ENCODE assay signal across 9 mouse cellular contexts in genomic region chr4:154026441-154026761, GRCm38 (mm10). TPM values are rescaled to one million over a fixed set of nuclear protein-coding genes. Genes with fewer than 3 reads are reported as not detected.
DNase-seq lines count a peak whose midpoint lies in the region; ATAC-seq and TF ChIP-seq lines count a peak whose summit lies in the region.
"Had no signal": no experiment of that assay in that cellular context is flagged by ENCODE, and none has a peak within 500 bp of the region (broad histone marks: within the 10 kb centered on the region; RNA-seq: fewer than 3 reads in every experiment).

No protein-coding gene starts in this region.

- TF ChIP-seq CTCF in MEL (IDR thresholded peaks at IDR 0.05 in 2 of 3, conservative IDR thresholded peaks at IDR 0.05 in 1 of 3; ENCODE audit: control insufficient read depth in 1 of 3, insufficient read depth in 1 of 3, low read depth in 2 of 3, low read length in 3 of 3, poor library complexity in 1 of 3, severe bottlenecking in 1 of 3) = no peak

- intact Hi-C loops in heart, postnatal 10 days (cut with DNase I) = no loop called here

- no peak for TF ChIP-seq RAD21 in MEL (IDR thresholded peaks at IDR 0.05; ENCODE audit: low read depth, low read length)

- peaks cover 31 to 40% of the 10 kb centered on the region in 2 experiments for H3K4me1 ChIP-seq in heart, embryonic 14.5 days (ENCODE audit: control insufficient read depth in 2 of 2, insufficient read depth in 2 of 2, low read length in 2 of 2)
- peaks cover 0 to 13% of the 10 kb centered on the region in 2 experiments; a peak in 3 of 4 replicates for H3K4me1 ChIP-seq in MEL (ENCODE audit: control insufficient read depth in 1 of 2, insufficient read depth in 2 of 2, low read length in 2 of 2)
- peaks cover 31% of the 10 kb centered on the region for H3K4me1 ChIP-seq in hindbrain, embryonic 12.5 days
- peaks cover 14% of the 10 kb centered on the region for H3K4me1 ChIP-seq in midbrain, embryonic 11.5 days (ENCODE audit: control insufficient read depth, insufficient read depth, low read length)

- DNase-seq in heart, postnatal 10 days = no peak
- no peak for DNase-seq in MEL (ENCODE audit: low read depth, low spot score)
- DNase-seq in midbrain, embryonic 11.5 days (ENCODE audit: low spot score, missing footprints) = no peak
- DNase-seq in adrenal gland, postnatal 10 days = no peak
- no peak for DNase-seq in cerebellum, adult 9-11 months

- WGBS in heart, embryonic 14.5 days = 30% methylated on average over 2 of the region's 2 CpGs
- 48% methylated on average over 2 of the region's 2 CpGs for WGBS in hindbrain, embryonic 12.5 days
- WGBS in midbrain, embryonic 11.5 days = 26% methylated on average over 2 of the region's 2 CpGs

- no peak for TF ChIP-seq POLR2A in MEL (IDR thresholded peaks at IDR 0.05; ENCODE audit: control insufficient read depth in 1 of 2, insufficient read depth in 1 of 2, low read depth in 1 of 2, low read length in 2 of 2, poor library complexity in 1 of 2)

- peak overlapping the region; percentile 68 for H3K9ac ChIP-seq in heart, embryonic 14.5 days (ENCODE audit: low read length)
- peak overlapping the region; percentile 77 for H3K9ac ChIP-seq in MEL (ENCODE audit: control insufficient read depth, low read depth, low read length, poor library complexity, severe bottlenecking)
- no peak overlapping the region for H3K9ac ChIP-seq in hindbrain, embryonic 12.5 days
- H3K9ac ChIP-seq in midbrain, embryonic 11.5 days (ENCODE audit: low read length) = peak overlapping the region; percentile 54

- ATAC-seq in heart, embryonic 14.5 days (ENCODE audit: insufficient number of reproducible peaks, insufficient read depth, low FRiP score, low read depth) = no peak
- ATAC-seq in hindbrain, embryonic 12.5 days (ENCODE audit: low FRiP score) = no peak
- no peak for ATAC-seq in midbrain, embryonic 11.5 days (ENCODE audit: low FRiP score)
- ATAC-seq in monocyte, adult 5-6 weeks (replicated peaks; ENCODE audit: insufficient number of reproducible peaks, low FRiP score, low TSS enrichment, poor library complexity, severe bottlenecking) = no peak
- ATAC-seq: CD4-positive, CD25-positive, alpha-beta regulatory T cell, adult 4 months had no signal

- H3K4me2 ChIP-seq in heart, embryonic 14.5 days (ENCODE audit: low read length) = peak overlapping the region; percentile 76
- peak overlapping the region; percentile 52 for H3K4me2 ChIP-seq in hindbrain, embryonic 12.5 days (replicated peaks)
- peak overlapping the region; percentile 51 for H3K4me2 ChIP-seq in midbrain, embryonic 11.5 days

- H3K4me3 ChIP-seq in heart, embryonic 14.5 days (ENCODE audit: control insufficient read depth in 1 of 2, insufficient read depth in 1 of 2, low read depth in 1 of 2, low read length in 2 of 2) = peak overlapping the region; percentile 51 to 60; a peak in 3 of 4 replicates
- peak overlapping the region; percentile 60 to 79 for H3K4me3 ChIP-seq in MEL (ENCODE audit: control insufficient read depth in 1 of 2, insufficient read depth in 1 of 2, low read depth in 2 of 2, low read length in 2 of 2)
- H3K4me3 ChIP-seq in hindbrain, embryonic 12.5 days = peak overlapping the region; percentile 26
- H3K4me3 ChIP-seq in midbrain, embryonic 11.5 days (ENCODE audit: low read depth, low read length) = peak overlapping the region; percentile 30; the same call in 1 of the 2 replicates

- peaks cover 13% of the 10 kb centered on the region for H3K36me3 ChIP-seq in heart, embryonic 14.5 days (ENCODE audit: control insufficient read depth, insufficient read depth, low read length)
- peaks cover 0 to 11% of the 10 kb centered on the region in 2 experiments; a peak in 3 of 4 replicates for H3K36me3 ChIP-seq in MEL (ENCODE audit: control insufficient read depth in 1 of 2, insufficient read depth in 2 of 2, low read length in 2 of 2)
- H3K36me3 ChIP-seq in hindbrain, embryonic 12.5 days = peaks cover 10% of the 10 kb centered on the region
- H3K36me3 ChIP-seq in midbrain, embryonic 11.5 days (ENCODE audit: control insufficient read depth, insufficient read depth, low read length) = peaks cover 2% of the 10 kb centered on the region; the same call in 1 of the 2 replicates

- H3K9me3 ChIP-seq in heart, embryonic 14.5 days (ENCODE audit: control insufficient read depth, low read length) = no peaks in the 10 kb centered on the region
- no peaks in the 10 kb centered on the region for H3K9me3 ChIP-seq in MEL (replicated peaks; ENCODE audit: insufficient read depth, low read length)
- H3K9me3 ChIP-seq in hindbrain, embryonic 12.5 days (replicated peaks) = no peaks in the 10 kb centered on the region
- no peaks in the 10 kb centered on the region for H3K9me3 ChIP-seq in midbrain, embryonic 11.5 days (ENCODE audit: control insufficient read depth, low read length)

- H3K27me3 ChIP-seq in heart, embryonic 14.5 days (ENCODE audit: control insufficient read depth, insufficient read depth, low read length) = peaks cover 4% of the 10 kb centered on the region; the same call in 1 of the 2 replicates
- H3K27me3 ChIP-seq in MEL (ENCODE audit: control insufficient read depth in 1 of 2, insufficient read depth in 2 of 2, low read length in 2 of 2) = no peaks in the 10 kb centered on the region
- peaks cover 38% of the 10 kb centered on the region for H3K27me3 ChIP-seq in hindbrain, embryonic 12.5 days
- H3K27me3 ChIP-seq in midbrain, embryonic 11.5 days (ENCODE audit: control insufficient read depth, insufficient read depth, low read length) = peaks cover 2% of the 10 kb centered on the region; the same call in 1 of the 2 replicates

- no peak overlapping the region for H3K27ac ChIP-seq in heart, embryonic 14.5 days (replicated peaks in 1 of 2; ENCODE audit: control insufficient read depth in 1 of 2, insufficient read depth in 1 of 2, low read depth in 2 of 2, low read length in 2 of 2)
- peak overlapping the region; percentile 37 for H3K27ac ChIP-seq in MEL (ENCODE audit: control insufficient read depth, low read depth, low read length)
- H3K27ac ChIP-seq in hindbrain, embryonic 12.5 days = no peak overlapping the region
- no peak overlapping the region for H3K27ac ChIP-seq in midbrain, embryonic 11.5 days (ENCODE audit: low read depth, low read length)

- TF ChIP-seq EP300 in MEL (IDR thresholded peaks at IDR 0.05; ENCODE audit: low read depth in 1 of 2, low read length in 2 of 2) = no peak

- peaks cover 16% of the 10 kb centered on the region for H3K79me2 ChIP-seq in MEL (ENCODE audit: control insufficient read depth, insufficient read depth, low read length, poor library complexity)

RNA-seq across cellular contexts. Expression of gene Smim1, which starts 0.4 kb away (rescaled TPM):
- 59.5 and 73.1 TPM in 2 replicates for polyA plus RNA-seq in heart, embryonic 14.5 days (2014; fragmentation: Nextera tagmentation; extraction: Ambion mirVana)
- 10 to 100 TPM in 1 of 2 experiments, 1 to 10 TPM in 1; 8.6 to 10.3 TPM for total RNA-seq in heart, postnatal 10 days (2021)
- total RNA-seq in MEL (2012; rRNA removed) = 122 and 188 TPM in 2 replicates
- polyA plus RNA-seq in MEL (2012; ENCODE audit: insufficient read depth in 1 of 2, insufficient read length in 2 of 2, low read depth in 1 of 2, low replicate concordance in 2 of 2, missing spikeins in 1 of 2) = 100 to 1,000 TPM; 118 to 219 TPM
- 5.9 and 6.0 TPM in 2 replicates for polyA plus RNA-seq in hindbrain, embryonic 12.5 days (2016; fragmentation: Nextera tagmentation; extraction: Ambion mirVana)
- polyA plus RNA-seq in midbrain, embryonic 11.5 days (2014; fragmentation: Nextera tagmentation; extraction: Ambion mirVana) = 9.5 and 10.9 TPM in 2 replicates
- 10 to 100 TPM; 28.6 to 32.6 TPM for total RNA-seq in adrenal gland, postnatal 10 days (2021)
- 0.10 to 1.1 TPM (median 0.49 TPM) in 3 replicates for total RNA-seq in monocyte, adult 5-6 weeks (2017)

RNA-seq across cellular contexts. Expression of gene Lrrc47, which starts 14.9 kb away (rescaled TPM):
- 8.6 and 11.6 TPM in 2 replicates for polyA plus RNA-seq in heart, embryonic 14.5 days (2014; fragmentation: Nextera tagmentation; extraction: Ambion mirVana)
- total RNA-seq in heart, postnatal 10 days (2021) = 10 to 100 TPM; 38.6 to 42.2 TPM
- total RNA-seq in MEL (2012; rRNA removed) = 48.0 and 54.3 TPM in 2 replicates
- polyA plus RNA-seq in MEL (2012; ENCODE audit: insufficient read depth in 1 of 2, insufficient read length in 2 of 2, low read depth in 1 of 2, low replicate concordance in 2 of 2, missing spikeins in 1 of 2) = 100 to 1,000 TPM in 1 of 2 experiments, not detected in 1; 117 TPM
- polyA plus RNA-seq in hindbrain, embryonic 12.5 days (2016; fragmentation: Nextera tagmentation; extraction: Ambion mirVana) = 36.4 and 38.1 TPM in 2 replicates
- 10.9 and 13.7 TPM in 2 replicates for polyA plus RNA-seq in midbrain, embryonic 11.5 days (2014; fragmentation: Nextera tagmentation; extraction: Ambion mirVana)
- 10 to 100 TPM; 40.7 to 43.3 TPM for total RNA-seq in adrenal gland, postnatal 10 days (2021)
- total RNA-seq in monocyte, adult 5-6 weeks (2017) = 43.7 to 56.2 TPM (median 54.8 TPM) in 3 replicates

RNA-seq across cellular contexts. Expression of gene Ccdc27, which starts 16.1 kb away (rescaled TPM):
- polyA plus RNA-seq in heart, embryonic 14.5 days (2014; fragmentation: Nextera tagmentation; extraction: Ambion mirVana) = not detected in 2 replicates
- total RNA-seq in heart, postnatal 10 days (2021) = not detected
- not detected in 2 replicates for total RNA-seq in MEL (2012; rRNA removed)
- polyA plus RNA-seq in MEL (2012; ENCODE audit: insufficient read depth in 1 of 2, insufficient read length in 2 of 2, low read depth in 1 of 2, low replicate concordance in 2 of 2, missing spikeins in 1 of 2) = under 1 TPM in 1 of 2 experiments, not detected in 1; 0.49 TPM
- not detected in 2 replicates for polyA plus RNA-seq in hindbrain, embryonic 12.5 days (2016; fragmentation: Nextera tagmentation; extraction: Ambion mirVana)
- not detected in 2 replicates for polyA plus RNA-seq in midbrain, embryonic 11.5 days (2014; fragmentation: Nextera tagmentation; extraction: Ambion mirVana)
- total RNA-seq in adrenal gland, postnatal 10 days (2021) = not detected
- not detected in 3 replicates for total RNA-seq in monocyte, adult 5-6 weeks (2017)
- polyA plus RNA-seq: CD4-positive, CD25-positive, alpha-beta regulatory T cell, adult 4 months had no signal

RNA-seq across cellular contexts. Expression of gene Cep104, which starts 51.4 kb away (rescaled TPM):
- 13.7 and 14.3 TPM in 2 replicates for polyA plus RNA-seq in heart, embryonic 14.5 days (2014; fragmentation: Nextera tagmentation; extraction: Ambion mirVana)
- 10 to 100 TPM; 23.6 to 24.4 TPM for total RNA-seq in heart, postnatal 10 days (2021)
- 8.3 and 8.5 TPM in 2 replicates for total RNA-seq in MEL (2012; rRNA removed)
- 10 to 100 TPM in 1 of 2 experiments, not detected in 1; 19.9 TPM for polyA plus RNA-seq in MEL (2012; ENCODE audit: insufficient read depth in 1 of 2, insufficient read length in 2 of 2, low read depth in 1 of 2, low replicate concordance in 2 of 2, missing spikeins in 1 of 2)
- polyA plus RNA-seq in hindbrain, embryonic 12.5 days (2016; fragmentation: Nextera tagmentation; extraction: Ambion mirVana) = 21.0 and 23.0 TPM in 2 replicates
- 18.7 and 19.0 TPM in 2 replicates for polyA plus RNA-seq in midbrain, embryonic 11.5 days (2014; fragmentation: Nextera tagmentation; extraction: Ambion mirVana)
- total RNA-seq in adrenal gland, postnatal 10 days (2021) = 10 to 100 TPM; 18.0 to 19.0 TPM
- total RNA-seq in monocyte, adult 5-6 weeks (2017) = 3.7 to 8.5 TPM (median 3.9 TPM) in 3 replicates

RNA-seq across cellular contexts. Expression of gene Dffb, which starts 51.5 kb away (rescaled TPM):
- 6.3 and 6.8 TPM in 2 replicates for polyA plus RNA-seq in heart, embryonic 14.5 days (2014; fragmentation: Nextera tagmentation; extraction: Ambion mirVana)
- total RNA-seq in heart, postnatal 10 days (2021) = 1 to 10 TPM; 4.7 to 4.8 TPM
- 18.4 and 25.1 TPM in 2 replicates for total RNA-seq in MEL (2012; rRNA removed)
- polyA plus RNA-seq in MEL (2012; ENCODE audit: insufficient read depth in 1 of 2, insufficient read length in 2 of 2, low read depth in 1 of 2, low replicate concordance in 2 of 2, missing spikeins in 1 of 2) = 10 to 100 TPM in 1 of 2 experiments, not detected in 1; 25.2 TPM
- polyA plus RNA-seq in hindbrain, embryonic 12.5 days (2016; fragmentation: Nextera tagmentation; extraction: Ambion mirVana) = 9.8 and 10.9 TPM in 2 replicates
- polyA plus RNA-seq in midbrain, embryonic 11.5 days (2014; fragmentation: Nextera tagmentation; extraction: Ambion mirVana) = 10.5 and 12.0 TPM in 2 replicates
- 1 to 10 TPM; 5.2 to 8.0 TPM for total RNA-seq in adrenal gland, postnatal 10 days (2021)
- total RNA-seq in monocyte, adult 5-6 weeks (2017) = 15.3 to 16.6 TPM (median 15.4 TPM) in 3 replicates
